In the genomic region with DNA sequence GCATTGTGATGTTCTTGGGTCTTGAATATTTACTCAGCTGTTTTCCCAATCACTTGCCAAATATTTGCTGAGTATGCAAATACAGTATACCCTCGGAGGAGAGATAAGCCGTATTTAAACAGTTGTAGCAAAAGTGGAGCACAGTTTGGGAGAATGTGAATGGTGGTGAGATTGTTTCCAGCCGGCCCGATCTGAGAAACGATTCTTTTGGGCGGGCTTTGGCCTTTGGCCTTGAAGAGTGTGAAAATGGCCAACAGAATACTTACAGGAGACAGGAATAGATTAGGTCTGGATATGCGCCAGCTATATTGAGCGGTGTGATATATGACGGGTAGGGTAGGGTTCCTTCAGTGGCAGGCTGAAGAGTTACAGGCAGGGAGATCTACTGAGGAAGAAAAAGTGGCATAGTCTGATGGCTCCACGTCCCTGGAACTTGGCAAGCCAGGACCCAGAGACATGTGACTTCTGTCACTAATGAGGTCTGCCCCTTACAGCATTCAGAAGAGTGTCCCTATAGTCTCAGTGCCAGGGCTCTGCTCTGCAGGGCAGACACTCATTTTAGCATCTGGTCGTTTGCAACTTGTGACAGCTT, we compare ENCODE assay signal across 9 mouse cellular contexts.
DNase-seq lines count a peak whose midpoint lies in the region; ATAC-seq and TF ChIP-seq lines count a peak whose summit lies in the region.
"Had no signal": no experiment of that assay in that cellular context is flagged by ENCODE, and none has a peak within 500 bp of the region (broad histone marks: within the 10 kb centered on the region; RNA-seq: fewer than 3 reads in every experiment).

No protein-coding gene starts in this region.

- DNase-seq in cerebellum, postnatal 14 days: peak; percentile 6
- no peak for DNase-seq in cerebellum, postnatal 25 days
- no peak for DNase-seq in limb, embryonic 10.5 days (ENCODE audit: low spot score)
- DNase-seq in intestine, embryonic 14.5 days (ENCODE audit: low spot score): no peak
- peak; percentile 74 for DNase-seq in midbrain, postnatal 0 days (ENCODE audit: low spot score)
- no peak for DNase-seq in left cerebral cortex, postnatal 25 days (ENCODE audit: low spot score in 2 of 2)
- DNase-seq in spleen, postnatal 14 days (ENCODE audit: low spot score in 2 of 2): no peak
- DNase-seq: cerebellum, adult 11 months had no signal

- 70% methylated on average over 11 of the region's 11 CpGs for whole genome bisulfite sequencing in limb, embryonic 12.5 days
- WGBS in limb, embryonic 10.5 days: 68% methylated on average over 11 of the region's 11 CpGs
- WGBS in intestine, embryonic 14.5 days: 37% methylated on average over 11 of the region's 11 CpGs
- WGBS in midbrain, postnatal 0 days: 70% methylated on average over 11 of the region's 11 CpGs

- intact Hi-C loops in left cerebral cortex, postnatal 25 days (cut with DNase I): no loop called here

- H3K27ac ChIP-seq in limb, embryonic 12.5 days: no peak overlapping the region
- H3K27ac ChIP-seq in limb, embryonic 10.5 days: no peak overlapping the region
- no peak overlapping the region for H3K27ac ChIP-seq in intestine, embryonic 14.5 days (ENCODE audit: low read depth)
- H3K27ac ChIP-seq in midbrain, postnatal 0 days (ENCODE audit: low read depth, low read length): no peak overlapping the region

- no peaks in the 10 kb centered on the region for H3K9me3 ChIP-seq in limb, embryonic 12.5 days
- no peaks in the 10 kb centered on the region for H3K9me3 ChIP-seq in limb, embryonic 10.5 days (replicated peaks)
- H3K9me3 ChIP-seq in intestine, embryonic 14.5 days (ENCODE audit: control insufficient read depth, low read length): 0 out of 2 replicates have a peak, but pooled peaks cover 4% of the 10 kb centered on the region
- H3K9me3 ChIP-seq in midbrain, postnatal 0 days (ENCODE audit: low read length): no peaks in the 10 kb centered on the region

- no peak overlapping the region for H3K4me3 ChIP-seq in limb, embryonic 12.5 days (replicated peaks)
- H3K4me3 ChIP-seq in limb, embryonic 10.5 days: no peak overlapping the region
- H3K4me3 ChIP-seq in intestine, embryonic 14.5 days (ENCODE audit: low read depth, low read length): no peak overlapping the region
- no peak overlapping the region for H3K4me3 ChIP-seq in midbrain, postnatal 0 days (ENCODE audit: low read depth, low read length)

- H3K9ac ChIP-seq in limb, embryonic 12.5 days (replicated peaks): no peak overlapping the region
- H3K9ac ChIP-seq in intestine, embryonic 14.5 days (ENCODE audit: low read length): no peak overlapping the region
- no peak overlapping the region for H3K9ac ChIP-seq in midbrain, postnatal 0 days (replicated peaks; ENCODE audit: low read length, poor library complexity, severe bottlenecking)

- no peaks in the 10 kb centered on the region for H3K36me3 ChIP-seq in limb, embryonic 12.5 days
- no peaks in the 10 kb centered on the region for H3K36me3 ChIP-seq in limb, embryonic 10.5 days
- H3K36me3 ChIP-seq in intestine, embryonic 14.5 days (ENCODE audit: control insufficient read depth, insufficient read depth, low read length): no peaks in the 10 kb centered on the region
- H3K36me3 ChIP-seq in midbrain, postnatal 0 days (ENCODE audit: insufficient read depth, low read length): no peaks in the 10 kb centered on the region

- H3K4me1 ChIP-seq in limb, embryonic 12.5 days (replicated peaks): peaks cover 6% of the 10 kb centered on the region; the same call in 1 of the 2 replicates
- H3K4me1 ChIP-seq in limb, embryonic 10.5 days: peaks cover 9% of the 10 kb centered on the region
- peaks cover 16% of the 10 kb centered on the region; the same call in 1 of the 2 replicates for H3K4me1 ChIP-seq in intestine, embryonic 14.5 days (replicated peaks; ENCODE audit: control insufficient read depth, insufficient read depth, low read length)
- no peaks in the 10 kb centered on the region for H3K4me1 ChIP-seq in midbrain, postnatal 0 days (ENCODE audit: insufficient read depth, low read length)

- no peaks in the 10 kb centered on the region for H3K27me3 ChIP-seq in limb, embryonic 12.5 days
- no peaks in the 10 kb centered on the region for H3K27me3 ChIP-seq in limb, embryonic 10.5 days (ENCODE audit: low read depth, poor library complexity, severe bottlenecking)
- peaks cover 4% of the 10 kb centered on the region; the same call in 1 of the 2 replicates for H3K27me3 ChIP-seq in intestine, embryonic 14.5 days (replicated peaks; ENCODE audit: control insufficient read depth, insufficient read depth, low read length)
- H3K27me3 ChIP-seq in midbrain, postnatal 0 days (ENCODE audit: insufficient read depth, low read length): no peaks in the 10 kb centered on the region

- no peak for TF ChIP-seq CTCF in midbrain, postnatal 0 days (IDR thresholded peaks at IDR 0.05)

- ATAC-seq in limb, embryonic 12.5 days (ENCODE audit: insufficient number of reproducible peaks, insufficient read depth, low FRiP score, low TSS enrichment, low read depth): peak; percentile 31; the same call in 1 of the 2 replicates
- ATAC-seq in intestine, embryonic 14.5 days (replicated peaks; ENCODE audit: low FRiP score, low TSS enrichment, low read depth): peak; percentile 57; the same call in 1 of the 2 replicates
- peak; percentile 68; the same call in 1 of the 2 replicates for ATAC-seq in midbrain, postnatal 0 days (ENCODE audit: low FRiP score)

- H3K4me2 ChIP-seq in limb, embryonic 12.5 days: no peak overlapping the region
- H3K4me2 ChIP-seq in intestine, embryonic 14.5 days (ENCODE audit: low read length): no peak overlapping the region
- no peak overlapping the region for H3K4me2 ChIP-seq in midbrain, postnatal 0 days (ENCODE audit: low read depth, low read length, poor library complexity, severe bottlenecking)

Comparison
In these comparisons a context has a peak if more than half of its experiments do, and no peak if none do; other contexts are left out.
1. DNase-seq: peak in cerebellum, postnatal 14 days (2 of 2) and midbrain, postnatal 0 days (single experiment); none in cerebellum, postnatal 25 days (0 of 2), limb, embryonic 10.5 days (single experiment), intestine, embryonic 14.5 days (single experiment), left cerebral cortex, postnatal 25 days (0 of 2) and spleen, postnatal 14 days (0 of 2).
2. Peak in every context shown above with its lines, with median percentiles within 50 percentile points of each other: ATAC-seq.